In genomic region chr13:54591776-54592356, GRCm38 (mm10) we compare ENCODE assay signal across 14 mouse cellular contexts. TPM values are rescaled to one million over a fixed set of nuclear protein-coding genes. Genes with fewer than 3 reads are reported as not detected.
DNase-seq lines count a peak whose midpoint lies in the region; ATAC-seq and TF ChIP-seq lines count a peak whose summit lies in the region.
"Had no signal": no experiment of that assay in that cellular context is flagged by ENCODE, and none has a peak within 500 bp of the region (broad histone marks: within the 10 kb centered on the region; RNA-seq: fewer than 3 reads in every experiment).

No protein-coding gene starts in this region.

- peaks cover 12% of the 10 kb centered on the region for H3K36me3 ChIP-seq in lung, embryonic 15.5 days
- H3K36me3 ChIP-seq in lung, postnatal 0 days (ENCODE audit: insufficient read depth, low read length): peaks cover 4% of the 10 kb centered on the region; the same call in 1 of the 2 replicates
- peaks cover 25% of the 10 kb centered on the region for H3K36me3 ChIP-seq in limb, embryonic 12.5 days
- peaks cover 26% of the 10 kb centered on the region for H3K36me3 ChIP-seq in neural tube, embryonic 15.5 days

- no peak for TF ChIP-seq CTCF in lung, postnatal 0 days (IDR thresholded peaks at IDR 0.05)

- H3K27ac ChIP-seq in lung, embryonic 15.5 days: no peak overlapping the region
- H3K27ac ChIP-seq in lung, postnatal 0 days (ENCODE audit: low read length): no peak overlapping the region
- no peak overlapping the region for H3K27ac ChIP-seq in limb, embryonic 12.5 days
- H3K27ac ChIP-seq in neural tube, embryonic 15.5 days (replicated peaks): no peak overlapping the region
- H3K27ac ChIP-seq: kidney, postnatal 0 days had no signal

- H3K9ac ChIP-seq in lung, embryonic 15.5 days: no peak overlapping the region
- H3K9ac ChIP-seq in lung, postnatal 0 days (replicated peaks; ENCODE audit: low read depth): no peak overlapping the region
- no peak overlapping the region for H3K9ac ChIP-seq in limb, embryonic 12.5 days (replicated peaks)
- no peak overlapping the region for H3K9ac ChIP-seq in neural tube, embryonic 15.5 days (replicated peaks)

- intact Hi-C loops in heart, postnatal 36 days (cut with DNase I): loop anchor here (2.0 kb wide), 1 partner anchor 19 kb away; the partner anchor contains the start of gene Cltb

- peak; percentile 87 for DNase-seq in heart, adult 11 months
- no peak for DNase-seq in heart, postnatal 36 days
- no peak for DNase-seq in lung, postnatal 0 days (ENCODE audit: low spot score)
- no peak for DNase-seq in thymus, postnatal 10 days (ENCODE audit: low spot score in 2 of 2)
- DNase-seq in cerebellum, adult 9-11 months: no peak
- DNase-seq: cerebellum, postnatal 10 days; lung, adult 18-20 months; right cerebral cortex, postnatal 14 days; thymus, adult 18-20 months had no signal

- no peak for ATAC-seq in lung, embryonic 15.5 days (ENCODE audit: borderline replicate concordance, extremely low read depth, low FRiP score, low TSS enrichment)
- ATAC-seq in lung, postnatal 0 days: no peak
- no peak for ATAC-seq in limb, embryonic 12.5 days (ENCODE audit: insufficient number of reproducible peaks, insufficient read depth, low FRiP score, low TSS enrichment, low read depth)
- ATAC-seq in neural tube, embryonic 15.5 days (ENCODE audit: low FRiP score): no peak
- ATAC-seq: CD4-positive, CD25-positive, alpha-beta regulatory T cell, adult 4 months had no signal

- H3K27me3 ChIP-seq in lung, embryonic 15.5 days: no peaks in the 10 kb centered on the region
- no peaks in the 10 kb centered on the region for H3K27me3 ChIP-seq in lung, postnatal 0 days (replicated peaks; ENCODE audit: insufficient read depth, low read length)
- H3K27me3 ChIP-seq in limb, embryonic 12.5 days: no peaks in the 10 kb centered on the region
- no peaks in the 10 kb centered on the region for H3K27me3 ChIP-seq in neural tube, embryonic 15.5 days (replicated peaks)

- TF ChIP-seq EP300 in lung, postnatal 0 days (IDR thresholded peaks at IDR 0.05): no peak

- H3K4me3 ChIP-seq in lung, embryonic 15.5 days: peak overlapping the region; percentile 97; the same call in 1 of the 2 replicates
- no peak overlapping the region for H3K4me3 ChIP-seq in lung, postnatal 0 days (ENCODE audit: low read depth, low read length)
- no peak overlapping the region for H3K4me3 ChIP-seq in limb, embryonic 12.5 days (replicated peaks)
- peak overlapping the region; percentile 94; the same call in 1 of the 2 replicates for H3K4me3 ChIP-seq in neural tube, embryonic 15.5 days (replicated peaks)

- WGBS in lung, embryonic 15.5 days: 84% methylated on average over 8 of the region's 8 CpGs
- WGBS in lung, postnatal 0 days: 86% methylated on average over 8 of the region's 8 CpGs
- 86% methylated on average over 8 of the region's 8 CpGs for WGBS in limb, embryonic 12.5 days
- WGBS in neural tube, embryonic 15.5 days: 92% methylated on average over 8 of the region's 8 CpGs

- H3K4me1 ChIP-seq in lung, embryonic 15.5 days: peaks cover 25% of the 10 kb centered on the region
- H3K4me1 ChIP-seq in lung, postnatal 0 days (ENCODE audit: insufficient read depth, low read depth, low read length): peaks cover 4% of the 10 kb centered on the region; the same call in 1 of the 2 replicates
- H3K4me1 ChIP-seq in limb, embryonic 12.5 days (replicated peaks): peaks cover 11% of the 10 kb centered on the region
- peaks cover 47% of the 10 kb centered on the region for H3K4me1 ChIP-seq in neural tube, embryonic 15.5 days

- no peaks in the 10 kb centered on the region for H3K9me3 ChIP-seq in lung, embryonic 15.5 days
- no peaks in the 10 kb centered on the region for H3K9me3 ChIP-seq in lung, postnatal 0 days (ENCODE audit: low read length)
- H3K9me3 ChIP-seq in limb, embryonic 12.5 days: no peaks in the 10 kb centered on the region
- no peaks in the 10 kb centered on the region for H3K9me3 ChIP-seq in neural tube, embryonic 15.5 days (replicated peaks)

- H3K4me2 ChIP-seq in lung, embryonic 15.5 days: no peak overlapping the region
- H3K4me2 ChIP-seq in lung, postnatal 0 days (replicated peaks; ENCODE audit: low read depth, low read length): no peak overlapping the region
- H3K4me2 ChIP-seq in limb, embryonic 12.5 days: 0 out of 2 replicates have a peak overlapping the region, but pooled peaks have one; percentile 77
- peak overlapping the region; percentile 80 for H3K4me2 ChIP-seq in neural tube, embryonic 15.5 days

RNA-seq across cellular contexts. Expression of gene Higd2a, which starts 1.9 kb away (rescaled TPM):
- total RNA-seq in heart, postnatal 36 days (2021): 100 to 1,000 TPM; 194 to 196 TPM
- polyA plus RNA-seq in lung, embryonic 15.5 days (2015; fragmentation: Nextera tagmentation; extraction: Ambion mirVana): 170 and 188 TPM in 2 replicates
- polyA plus RNA-seq in lung, postnatal 0 days (2015; fragmentation: Nextera tagmentation; extraction: Ambion mirVana): 243 and 247 TPM in 2 replicates
- 168 and 173 TPM in 2 replicates for polyA plus RNA-seq in limb, embryonic 12.5 days (2016; fragmentation: Nextera tagmentation; extraction: Ambion mirVana)
- 267 and 285 TPM in 2 replicates for polyA plus RNA-seq in neural tube, embryonic 15.5 days (2015; fragmentation: Nextera tagmentation; extraction: Ambion mirVana)

RNA-seq across cellular contexts. Expression of gene Nop16, which starts 2.0 kb away (rescaled TPM):
- 10 to 100 TPM; 16.5 to 17.3 TPM for total RNA-seq in heart, postnatal 36 days (2021)
- 78.2 and 78.8 TPM in 2 replicates for polyA plus RNA-seq in lung, embryonic 15.5 days (2015; fragmentation: Nextera tagmentation; extraction: Ambion mirVana)
- 29.4 and 31.0 TPM in 2 replicates for polyA plus RNA-seq in lung, postnatal 0 days (2015; fragmentation: Nextera tagmentation; extraction: Ambion mirVana)
- polyA plus RNA-seq in limb, embryonic 12.5 days (2016; fragmentation: Nextera tagmentation; extraction: Ambion mirVana): 87.5 and 90.1 TPM in 2 replicates
- polyA plus RNA-seq in neural tube, embryonic 15.5 days (2015; fragmentation: Nextera tagmentation; extraction: Ambion mirVana): 64.7 and 69.8 TPM in 2 replicates

RNA-seq across cellular contexts. Expression of gene Arl10, which starts 17.1 kb away (rescaled TPM):
- total RNA-seq in heart, postnatal 36 days (2021): 1 to 10 TPM; 6.8 to 7.3 TPM
- polyA plus RNA-seq in lung, embryonic 15.5 days (2015; fragmentation: Nextera tagmentation; extraction: Ambion mirVana): 27.7 and 30.9 TPM in 2 replicates
- 19.1 and 21.4 TPM in 2 replicates for polyA plus RNA-seq in lung, postnatal 0 days (2015; fragmentation: Nextera tagmentation; extraction: Ambion mirVana)
- polyA plus RNA-seq in limb, embryonic 12.5 days (2016; fragmentation: Nextera tagmentation; extraction: Ambion mirVana): 38.8 and 39.6 TPM in 2 replicates
- 81.9 and 93.8 TPM in 2 replicates for polyA plus RNA-seq in neural tube, embryonic 15.5 days (2015; fragmentation: Nextera tagmentation; extraction: Ambion mirVana)

RNA-seq across cellular contexts. Expression of gene Cltb, which starts 19.3 kb away (rescaled TPM):
- 100 to 1,000 TPM in 1 of 2 experiments, 10 to 100 TPM in 1; 97.1 to 104 TPM for total RNA-seq in heart, postnatal 36 days (2021)
- 43.2 and 45.1 TPM in 2 replicates for polyA plus RNA-seq in lung, embryonic 15.5 days (2015; fragmentation: Nextera tagmentation; extraction: Ambion mirVana)
- polyA plus RNA-seq in lung, postnatal 0 days (2015; fragmentation: Nextera tagmentation; extraction: Ambion mirVana): 104 and 118 TPM in 2 replicates
- 17.2 and 18.2 TPM in 2 replicates for polyA plus RNA-seq in limb, embryonic 12.5 days (2016; fragmentation: Nextera tagmentation; extraction: Ambion mirVana)
- 230 and 259 TPM in 2 replicates for polyA plus RNA-seq in neural tube, embryonic 15.5 days (2015; fragmentation: Nextera tagmentation; extraction: Ambion mirVana)

RNA-seq across cellular contexts. Expression of gene 4833439L19Rik, which starts 26.6 kb away (rescaled TPM):
- total RNA-seq in heart, postnatal 36 days (2021): 10 to 100 TPM; 91.5 TPM
- 126 and 127 TPM in 2 replicates for polyA plus RNA-seq in lung, embryonic 15.5 days (2015; fragmentation: Nextera tagmentation; extraction: Ambion mirVana)
- polyA plus RNA-seq in lung, postnatal 0 days (2015; fragmentation: Nextera tagmentation; extraction: Ambion mirVana): 95.1 and 105 TPM in 2 replicates
- polyA plus RNA-seq in limb, embryonic 12.5 days (2016; fragmentation: Nextera tagmentation; extraction: Ambion mirVana): 151 and 155 TPM in 2 replicates
- polyA plus RNA-seq in neural tube, embryonic 15.5 days (2015; fragmentation: Nextera tagmentation; extraction: Ambion mirVana): 218 and 220 TPM in 2 replicates

Comparison
In these comparisons a context has a peak if more than half of its experiments do, and no peak if none do; other contexts are left out.
1. H3K4me3 ChIP-seq: peak in lung, embryonic 15.5 days (single experiment) and neural tube, embryonic 15.5 days (single experiment); none in lung, postnatal 0 days (single experiment) and limb, embryonic 12.5 days (single experiment).
2. H3K4me2 ChIP-seq: peak in limb, embryonic 12.5 days (single experiment) and neural tube, embryonic 15.5 days (single experiment); none in lung, embryonic 15.5 days (single experiment) and lung, postnatal 0 days (single experiment).